Mouse (Mus musculus): ENCODE measurements around the gene Shc3. TPM values are rescaled to one million over a fixed set of nuclear protein-coding genes. Genes with fewer than 3 reads are reported as not detected.

Gene Shc3
- total and polyA plus RNA-seq, 3 experiments, result not detected

- H3K36me3 ChIP-seq (ENCODE audit: control insufficient read depth in 1 of 2, insufficient read depth in 2 of 2, low read length in 2 of 2), result no peaks in the 10 kb centered on the region
- no peaks in the 10 kb centered on the region for H3K27me3 ChIP-seq (ENCODE audit: control insufficient read depth in 1 of 2, insufficient read depth in 2 of 2, low read length in 2 of 2)
- no peaks in the 10 kb centered on the region for H3K4me1 ChIP-seq (ENCODE audit: control insufficient read depth in 1 of 2, insufficient read depth in 2 of 2, low read length in 2 of 2)
- H3K9me3 ChIP-seq (replicated peaks; ENCODE audit: insufficient read depth, low read length), result no peaks in the 10 kb centered on the region
- TF ChIP-seq POLR2AphosphoS2 (IDR thresholded peaks at IDR 0.05; ENCODE audit: low read length) (no peak), UBTF (IDR thresholded peaks at IDR 0.05; ENCODE audit: borderline replicate concordance, insufficient read depth, low read depth, low read length) (no peak), ZNF384 (IDR thresholded peaks at IDR 0.05; ENCODE audit: low read depth, low read length) (no peak), CHD1 (IDR thresholded peaks at IDR 0.05; ENCODE audit: low read depth, low read length) (no peak), ETS1 (IDR thresholded peaks at IDR 0.05; ENCODE audit: low read depth, low read length) (no peak), NRF1 (IDR thresholded peaks at IDR 0.05; ENCODE audit: insufficient read depth, low read depth, low read length, poor library complexity, severe bottlenecking) (no peak), MAFK (IDR thresholded peaks at IDR 0.05; ENCODE audit: borderline replicate concordance, low read depth, low read length) (no peak), ZMIZ1 (IDR thresholded peaks at IDR 0.05; ENCODE audit: low read depth, low read length) (no peak), TAL1 (IDR thresholded peaks at IDR 0.05; ENCODE audit: low read length) (no peak), EP300 (IDR thresholded peaks at IDR 0.05; ENCODE audit: low read depth in 1 of 2, low read length in 2 of 2) (no peak), POLR2AphosphoS5 (IDR thresholded peaks at IDR 0.05; ENCODE audit: borderline replicate concordance, low read depth, low read length) (no peak), GABPA (IDR thresholded peaks at IDR 0.05; ENCODE audit: low read depth, low read length) (no peak), TCF12 (IDR thresholded peaks at IDR 0.05; ENCODE audit: low read depth, low read length) (no peak), KAT2A (conservative IDR thresholded peaks at IDR 0.05; ENCODE audit: low read depth, low read length) (no peak), JUND (IDR thresholded peaks at IDR 0.05; ENCODE audit: low read depth, low read length) (no peak), MAX (IDR thresholded peaks at IDR 0.05; ENCODE audit: low read length) (no peak), HCFC1 (IDR thresholded peaks at IDR 0.05; ENCODE audit: low read depth, low read length) (no peak), ZC3H11A (IDR thresholded peaks at IDR 0.05; ENCODE audit: low read depth, low read length) (no peak)
- no peak for DNase-seq (ENCODE audit: low read depth, low spot score)
- no peak overlapping the region for H3K27ac ChIP-seq (ENCODE audit: control insufficient read depth, low read depth, low read length)
- H3K4me3 ChIP-seq (ENCODE audit: control insufficient read depth in 1 of 2, insufficient read depth in 1 of 2, low read depth in 2 of 2, low read length in 2 of 2), result no peak overlapping the region
- no peaks in the 10 kb centered on the region for H3K79me2 ChIP-seq (ENCODE audit: control insufficient read depth, insufficient read depth, low read length, poor library complexity)
- H3K9ac ChIP-seq (ENCODE audit: control insufficient read depth, low read depth, low read length, poor library complexity, severe bottlenecking), result no peak overlapping the region
Observed at GRCm38 (mm10) chr13:51564741-51565140, 4.5 kb downstream of the Shc3 start.

DNA sequence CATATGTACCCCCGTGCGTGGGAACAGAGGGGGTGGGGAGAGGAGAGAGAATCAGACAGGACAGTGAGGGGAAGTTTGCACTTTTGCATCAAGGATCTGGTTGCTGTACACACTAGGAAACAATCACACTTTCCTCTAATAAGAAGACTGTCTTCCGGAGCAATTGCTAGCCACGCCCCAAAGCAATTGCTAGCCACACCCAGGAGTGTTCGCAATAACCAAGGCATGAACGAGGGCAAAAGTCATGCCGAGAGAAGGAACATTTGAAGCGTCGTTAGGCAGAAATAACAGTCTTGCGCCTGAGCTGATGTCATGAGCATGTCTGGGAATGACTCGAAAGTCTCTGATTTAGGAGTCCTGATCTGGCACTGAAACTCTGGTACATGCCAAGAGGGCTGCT is 15.9 kb downstream of the Shc3 start:
- H3K27me3 ChIP-seq (ENCODE audit: control insufficient read depth in 1 of 2, insufficient read depth in 2 of 2, low read length in 2 of 2), result no peaks in the 10 kb centered on the region
- TF ChIP-seq JUND (IDR thresholded peaks at IDR 0.05; ENCODE audit: low read depth, low read length) (no peak), UBTF (IDR thresholded peaks at IDR 0.05; ENCODE audit: borderline replicate concordance, insufficient read depth, low read depth, low read length) (no peak), TBP (IDR thresholded peaks at IDR 0.05; ENCODE audit: low read depth, low read length) (no peak), USF2 (IDR thresholded peaks at IDR 0.05; ENCODE audit: borderline replicate concordance in 1 of 2, insufficient read depth in 1 of 2, low read depth in 1 of 2, low read length in 2 of 2) (no peak), CHD1 (IDR thresholded peaks at IDR 0.05; ENCODE audit: low read depth, low read length) (no peak), TAL1 (IDR thresholded peaks at IDR 0.05; ENCODE audit: low read length) (no peak), EP300 (IDR thresholded peaks at IDR 0.05; ENCODE audit: low read depth in 1 of 2, low read length in 2 of 2) (no peak), E2F4 (IDR thresholded peaks at IDR 0.05; ENCODE audit: borderline replicate concordance, low read depth, low read length) (no peak), MYB (IDR thresholded peaks at IDR 0.05; ENCODE audit: low read depth, low read length) (no peak), GABPA (IDR thresholded peaks at IDR 0.05; ENCODE audit: low read depth, low read length) (no peak)
- no peak overlapping the region for H3K4me3 ChIP-seq (ENCODE audit: control insufficient read depth in 1 of 2, insufficient read depth in 1 of 2, low read depth in 2 of 2, low read length in 2 of 2)
- no peak overlapping the region for H3K9ac ChIP-seq (ENCODE audit: control insufficient read depth, low read depth, low read length, poor library complexity, severe bottlenecking)
- H3K4me1 ChIP-seq (ENCODE audit: control insufficient read depth in 1 of 2, insufficient read depth in 2 of 2, low read length in 2 of 2), result no peaks in the 10 kb centered on the region
- no peaks in the 10 kb centered on the region for H3K79me2 ChIP-seq (ENCODE audit: control insufficient read depth, insufficient read depth, low read length, poor library complexity)
- H3K36me3 ChIP-seq (ENCODE audit: control insufficient read depth in 1 of 2, insufficient read depth in 2 of 2, low read length in 2 of 2), result no peaks in the 10 kb centered on the region
- DNase-seq (ENCODE audit: low read depth, low spot score), result no peak
- no peak overlapping the region for H3K27ac ChIP-seq (ENCODE audit: control insufficient read depth, low read depth, low read length)
- H3K9me3 ChIP-seq (replicated peaks; ENCODE audit: insufficient read depth, low read length), result no peaks in the 10 kb centered on the region
